Mouse (Mus musculus): ENCODE data around the gene Cacnb3. TPM values are rescaled to one million over a fixed set of nuclear protein-coding genes. Genes with fewer than 3 reads are reported as not detected.
A peak's percentile ranks its signal among the peaks of the same experiment; 100 is the strongest.

Cacnb3 gene
- polyA plus RNA-seq, 1 experiment from 2014 or later = 36.1 TPM

- Histone ChIP-seq H3K27ac (replicated peaks) (no peak overlapping the region), H3K36me3 (peaks cover 100% of the 10 kb centered on the region)
These were observed 16.7 kb downstream of the Cacnb3 start for GRCm38 (mm10) chr15:98647308-98647707.

DNA sequence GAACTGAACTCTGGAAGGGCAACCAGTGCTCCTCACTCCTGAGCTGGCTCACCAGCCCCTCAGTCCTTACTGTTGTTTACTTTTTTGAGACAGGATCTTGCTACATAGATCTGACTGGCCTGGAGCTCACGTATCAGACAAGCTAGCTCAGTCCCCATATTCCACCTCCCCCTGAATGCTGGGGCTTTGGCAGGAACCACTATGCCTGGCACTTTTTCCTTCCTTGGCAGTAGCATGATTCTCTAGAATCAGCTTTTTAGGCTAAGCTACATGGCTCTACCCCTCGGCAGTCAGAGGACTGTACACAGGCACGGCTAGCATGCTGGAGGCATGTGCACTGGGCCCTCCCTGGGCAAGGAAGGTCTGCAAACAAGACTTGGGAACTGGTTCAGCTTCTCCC is 17.4 kb downstream of the Cacnb3 start:
- 90% methylated on average over 3 of the region's 3 CpGs for WGBS
- Histone ChIP-seq H3K27ac (replicated peaks) (no peak overlapping the region), H3K36me3 (peaks cover 100% of the 10 kb centered on the region), H3K4me3 (no peak overlapping the region), H3K4me1 (no peaks in the 10 kb centered on the region), H3K27me3 (ENCODE audit: low read depth, poor library complexity, severe bottlenecking) (no peaks in the 10 kb centered on the region), H3K9me3 (replicated peaks) (no peaks in the 10 kb centered on the region)
- DNase-seq (ENCODE audit: low spot score) = no peak

More at GRCm38 (mm10) chr15:98647308-98647707, 16.7 kb downstream of the Cacnb3 start:
- no peaks in the 10 kb centered on the region for H3K27me3 ChIP-seq (ENCODE audit: low read depth, poor library complexity, severe bottlenecking)
- whole genome bisulfite sequencing = 95% methylated on average over 10 of the region's 10 CpGs
- H3K9me3 ChIP-seq (replicated peaks) = no peaks in the 10 kb centered on the region
- no peak overlapping the region for H3K4me3 ChIP-seq
- H3K4me1 ChIP-seq = no peaks in the 10 kb centered on the region
- no peak for DNase-seq (ENCODE audit: low spot score)

DNA sequence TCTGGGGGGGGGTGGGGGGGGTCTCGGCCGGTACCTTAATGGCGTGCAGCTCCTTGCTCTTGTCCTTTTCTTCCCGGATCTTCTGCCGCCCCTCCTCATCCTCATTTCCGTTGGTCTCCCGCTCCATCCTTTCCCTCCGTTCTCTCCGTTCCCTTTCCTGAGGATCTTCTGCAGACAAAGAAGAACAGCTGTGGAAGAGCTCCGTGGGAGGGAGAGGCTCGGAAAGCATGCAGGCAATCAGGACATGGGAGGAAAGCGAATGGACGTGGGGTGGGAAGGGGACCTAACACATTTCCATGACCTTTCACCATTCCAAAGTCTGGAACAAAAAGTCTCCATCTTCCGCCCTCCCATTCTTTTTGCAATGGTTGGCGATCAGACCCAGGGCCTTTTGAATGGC is 20.8 kb downstream of the Cacnb3 start:
- no peak overlapping the region for H3K4me3 ChIP-seq
- H3K4me1 ChIP-seq = no peaks in the 10 kb centered on the region
- WGBS = 92% methylated on average over 15 of the region's 15 CpGs
- no peak overlapping the region for H3K27ac ChIP-seq (replicated peaks)
- no peaks in the 10 kb centered on the region for H3K9me3 ChIP-seq (replicated peaks)
- DNase-seq (ENCODE audit: low spot score) = no peak
- no peaks in the 10 kb centered on the region for H3K27me3 ChIP-seq (ENCODE audit: low read depth, poor library complexity, severe bottlenecking)
- H3K36me3 ChIP-seq = peaks cover 100% of the 10 kb centered on the region

GRCm38 (mm10) chr15:98652174-98652573 is 21.5 kb downstream of the Cacnb3 start:
- no peaks in the 10 kb centered on the region for H3K4me1 ChIP-seq
- H3K4me3 ChIP-seq = no peak overlapping the region
- H3K9me3 ChIP-seq (replicated peaks) = no peaks in the 10 kb centered on the region
- peaks cover 100% of the 10 kb centered on the region for H3K36me3 ChIP-seq
- no peak overlapping the region for H3K27ac ChIP-seq (replicated peaks)
- DNase-seq (ENCODE audit: low spot score) = no peak
- 95% methylated on average over 8 of the region's 8 CpGs for WGBS
- H3K27me3 ChIP-seq (ENCODE audit: low read depth, poor library complexity, severe bottlenecking) = no peaks in the 10 kb centered on the region

DNA sequence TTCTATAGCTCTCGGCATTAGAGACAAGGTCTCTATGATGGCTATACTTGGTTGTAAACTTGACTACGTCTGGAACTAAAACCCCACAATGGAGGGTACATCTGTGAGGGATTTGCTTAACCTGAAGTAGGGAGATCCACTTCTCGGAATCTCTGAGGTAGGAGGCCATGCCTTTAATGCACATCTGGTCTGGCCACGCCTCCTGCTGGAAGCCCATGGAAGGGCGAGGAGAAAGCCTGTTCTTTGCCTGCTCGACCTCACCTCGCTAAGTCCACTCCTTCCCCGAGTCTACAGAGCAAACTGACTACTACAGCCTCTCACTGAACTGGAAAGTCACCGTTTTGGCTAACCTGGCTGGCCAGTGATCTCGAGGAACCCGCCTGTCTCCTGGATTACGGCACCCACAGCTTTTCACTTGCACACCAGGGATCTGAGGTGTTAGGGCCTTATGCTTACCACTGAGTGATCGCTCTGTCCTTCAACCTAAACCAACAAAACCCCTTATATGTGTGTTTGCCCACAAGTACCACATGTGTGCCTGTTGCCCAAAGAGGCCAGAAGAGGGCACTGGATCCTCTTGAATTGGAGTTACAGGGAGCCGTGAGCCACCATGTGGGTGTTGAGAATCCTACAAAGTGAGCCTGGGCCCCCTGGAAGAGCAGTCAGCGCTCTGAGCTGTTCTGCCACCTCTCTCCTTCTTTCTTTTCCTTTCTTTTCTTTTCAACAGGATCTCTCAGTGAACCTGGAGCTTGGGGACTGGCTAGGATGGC is 26.5 kb downstream of the Cacnb3 start:
- Histone ChIP-seq H3K9me3 (replicated peaks) (no peaks in the 10 kb centered on the region; the same call in 1 of the 2 replicates), H3K4me3 (no peak overlapping the region), H3K36me3 (peaks cover 88% of the 10 kb centered on the region), H3K27me3 (ENCODE audit: low read depth, poor library complexity, severe bottlenecking) (no peaks in the 10 kb centered on the region), H3K4me1 (peaks cover 13% of the 10 kb centered on the region), H3K27ac (replicated peaks) (no peak overlapping the region)
- no peak for DNase-seq (ENCODE audit: low spot score)
- 90% methylated on average over 15 of the region's 15 CpGs for WGBS

GRCm38 (mm10) chr15:98662198-98662566 is 31.5 kb downstream of the Cacnb3 start:
- H3K4me1 ChIP-seq = peaks cover 18% of the 10 kb centered on the region
- H3K27ac ChIP-seq (replicated peaks) = peak overlapping the region; percentile 97
- DNase-seq (ENCODE audit: low spot score) = no peak
- H3K27me3 ChIP-seq (ENCODE audit: low read depth, poor library complexity, severe bottlenecking) = no peaks in the 10 kb centered on the region
- peaks cover 38% of the 10 kb centered on the region for H3K36me3 ChIP-seq
- no peaks in the 10 kb centered on the region; the same call in 1 of the 2 replicates for H3K9me3 ChIP-seq (replicated peaks)
- peak overlapping the region; percentile 87 for H3K4me3 ChIP-seq
- WGBS = 2% methylated on average over 14 of the region's 14 CpGs

DNA sequence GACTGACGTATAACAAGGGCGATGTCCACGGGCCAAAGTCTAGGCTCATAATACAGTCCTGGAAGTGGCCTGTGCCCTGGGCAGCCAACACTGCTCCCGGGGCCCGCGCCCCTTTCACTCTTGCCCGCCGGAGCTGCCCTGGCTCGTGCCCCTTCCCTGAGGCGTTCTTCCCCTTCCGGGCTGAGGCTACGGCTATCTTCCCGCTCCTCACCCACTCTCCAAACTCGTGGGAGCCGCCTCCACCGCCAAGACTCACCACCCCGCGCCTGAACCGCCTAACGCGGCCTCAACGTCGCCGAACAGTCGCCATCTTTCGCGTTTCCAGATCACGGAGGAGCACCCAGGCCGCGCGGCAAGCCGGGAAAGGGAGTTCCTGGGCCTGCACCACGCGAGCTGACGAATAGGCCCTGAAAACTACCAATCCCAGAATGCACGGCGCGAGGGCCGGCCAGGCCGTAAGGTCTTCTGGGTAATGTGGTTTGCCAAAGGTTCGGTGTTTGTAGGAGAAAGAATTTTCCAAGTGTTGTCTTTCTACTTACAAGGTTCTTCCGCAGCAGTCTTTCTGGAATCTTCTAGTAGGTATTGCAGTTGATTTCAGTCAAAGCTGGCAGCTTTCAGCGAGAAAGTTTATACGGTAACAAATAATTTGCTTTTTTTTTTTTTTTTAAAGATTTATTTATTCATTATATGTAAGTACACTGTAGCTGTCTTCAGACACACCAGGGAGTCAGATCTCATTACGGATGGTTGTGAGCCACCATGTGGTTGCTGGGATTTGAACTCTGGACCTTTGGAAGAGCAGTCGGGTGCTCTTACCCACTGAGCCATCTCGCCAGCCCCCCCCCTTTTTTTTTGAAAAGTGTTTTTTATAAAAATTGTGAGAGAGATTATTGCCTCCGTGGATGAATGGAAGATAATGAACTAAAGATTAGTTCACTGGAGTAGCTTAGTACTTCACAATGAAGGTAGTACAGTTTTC is 32.2 kb downstream of the Cacnb3 start, which contains the start of gene Ddx23:
TSS of gene Ddx23 (minus strand) at position 328 of the 979 bp plus-strand sequence.
- no peaks in the 10 kb centered on the region for H3K27me3 ChIP-seq (ENCODE audit: low read depth, poor library complexity, severe bottlenecking)
- H3K4me3 ChIP-seq = peak within 1 kb of the TSS; percentile 87
- H3K27ac ChIP-seq (replicated peaks) = peak within 1 kb of the TSS; percentile 97
- peaks cover 31% of the 10 kb centered on the region for H3K36me3 ChIP-seq
- peaks cover 18% of the 10 kb centered on the region for H3K4me1 ChIP-seq
- H3K9me3 ChIP-seq (replicated peaks) = no peaks in the 10 kb centered on the region
- 4% methylated on average over 48 of the region's 48 CpGs for WGBS
- peak; percentile 96 for DNase-seq (ENCODE audit: low spot score)

GRCm38 (mm10) chr15:98664042-98664907 is 33.6 kb downstream of the Cacnb3 start:
- peaks cover 22% of the 10 kb centered on the region for H3K36me3 ChIP-seq
- no peak for DNase-seq (ENCODE audit: low spot score)
- no peaks in the 10 kb centered on the region for H3K27me3 ChIP-seq (ENCODE audit: low read depth, poor library complexity, severe bottlenecking)
- no peaks in the 10 kb centered on the region for H3K9me3 ChIP-seq (replicated peaks)
- 85% methylated on average over 11 of the region's 11 CpGs for WGBS
- H3K27ac ChIP-seq (replicated peaks) = no peak overlapping the region
- H3K4me1 ChIP-seq = peaks cover 18% of the 10 kb centered on the region
- no peak overlapping the region for H3K4me3 ChIP-seq

GRCm38 (mm10) chr15:98672592-98672991 is 42.0 kb downstream of the Cacnb3 start:
- H3K9me3 ChIP-seq (replicated peaks) = no peaks in the 10 kb centered on the region
- WGBS = 85% methylated on average over 4 of the region's 4 CpGs

DNA sequence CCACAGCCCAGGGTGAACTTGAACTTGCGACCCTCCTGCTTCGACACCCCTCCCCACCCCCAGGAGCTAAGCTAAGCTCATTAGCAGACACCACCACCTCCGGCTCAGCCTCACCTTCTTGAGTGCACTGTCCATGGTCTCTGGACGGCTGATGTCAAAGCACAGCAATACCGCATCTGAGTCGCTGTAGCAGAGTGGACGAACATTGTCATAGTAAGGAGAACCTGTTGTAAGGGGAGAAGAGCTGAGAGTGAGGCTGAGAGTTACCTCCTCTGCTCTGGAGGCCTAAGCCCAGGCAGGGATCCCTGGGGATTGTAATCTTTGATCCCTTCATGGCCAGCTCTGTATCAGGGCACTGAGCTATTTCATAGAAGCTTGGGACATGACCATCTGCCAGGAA is 43.1 kb downstream of the Cacnb3 start:
- Histone ChIP-seq H3K36me3 (peaks cover 43% of the 10 kb centered on the region), H3K4me3 (peak overlapping the region; percentile 72; the same call in 1 of the 2 replicates), H3K27me3 (ENCODE audit: low read depth, poor library complexity, severe bottlenecking) (peaks cover 47% of the 10 kb centered on the region), H3K4me1 (peaks cover 48% of the 10 kb centered on the region), H3K9me3 (replicated peaks) (no peaks in the 10 kb centered on the region), H3K27ac (replicated peaks) (peak overlapping the region; percentile 78)
- DNase-seq (ENCODE audit: low spot score) = no peak
- 74% methylated on average over 7 of the region's 7 CpGs for WGBS

More at GRCm38 (mm10) chr15:98672592-98672991, 42.0 kb downstream of the Cacnb3 start:
- Histone ChIP-seq H3K36me3 (peaks cover 43% of the 10 kb centered on the region), H3K4me3 (no peak overlapping the region), H3K27me3 (ENCODE audit: low read depth, poor library complexity, severe bottlenecking) (peaks cover 36% of the 10 kb centered on the region), H3K4me1 (peaks cover 41% of the 10 kb centered on the region), H3K27ac (replicated peaks) (0 out of 2 replicates have a peak overlapping the region, but pooled peaks have one; percentile 46)
- no peak for DNase-seq (ENCODE audit: low spot score)

DNA sequence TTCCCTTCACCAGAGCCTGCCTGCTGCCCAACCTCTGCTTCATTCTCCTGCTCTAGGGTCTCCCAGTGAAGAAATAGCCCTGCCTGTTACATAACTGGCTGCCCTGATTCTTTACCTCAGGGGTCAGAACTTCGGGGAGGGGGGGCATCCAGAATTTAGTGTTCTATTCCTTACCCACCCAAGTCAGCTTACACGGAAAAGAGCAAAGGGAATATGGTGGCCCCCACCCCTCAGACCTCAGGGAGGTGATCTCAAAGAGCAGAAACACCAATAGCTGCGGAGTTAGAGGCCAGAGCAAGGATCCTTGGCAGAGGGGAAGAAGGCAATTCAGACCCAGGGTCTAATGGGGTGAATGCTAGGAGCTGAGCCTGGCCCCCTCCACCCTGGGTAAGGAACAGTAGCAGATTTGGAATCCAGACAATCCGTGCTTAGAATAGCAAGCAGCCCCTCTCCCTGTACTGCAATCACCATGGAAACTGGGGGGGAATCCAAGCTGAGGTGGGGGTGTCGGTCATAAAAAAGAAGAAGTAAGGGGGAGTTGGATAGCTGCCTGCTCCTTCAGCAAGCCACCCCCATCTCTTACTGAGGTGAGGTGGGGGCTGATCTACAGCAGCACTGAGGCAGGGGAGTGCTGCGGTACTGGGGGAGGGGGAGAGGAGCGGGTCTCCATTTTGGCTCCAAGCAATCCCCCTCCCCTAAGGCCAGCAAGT is 43.8 kb downstream of the Cacnb3 start:
- Histone ChIP-seq H3K27me3 (ENCODE audit: low read depth, poor library complexity, severe bottlenecking) (peaks cover 53% of the 10 kb centered on the region), H3K4me1 (peaks cover 48% of the 10 kb centered on the region), H3K4me3 (peak overlapping the region; percentile 72), H3K9me3 (replicated peaks) (no peaks in the 10 kb centered on the region), H3K27ac (replicated peaks) (peak overlapping the region; percentile 78), H3K36me3 (peaks cover 36% of the 10 kb centered on the region)
- 32% methylated on average over 7 of the region's 7 CpGs for WGBS
- peak; percentile 60 for DNase-seq (ENCODE audit: low spot score)

Measured in midbrain, embryonic 10.5 days (tissue).